Mouse (Mus musculus): ENCODE data around the gene Actr2.
"Not testable (repeated sequence)": the region's sequence is repeated elsewhere in the genome, so short reads cannot be mapped to it uniquely, and the experiment has no call there.

- not testable (repeated sequence) for TF ChIP-seq POLR2A (IDR thresholded peaks at IDR 0.05; ENCODE audit: borderline replicate concordance, low read depth, low read length); CTCF (IDR thresholded peaks at IDR 0.05; ENCODE audit: low read depth, low read length)
Measured at GRCm38 (mm10) chr11:20064086-20064485, 48.6 kb downstream of the Actr2 start.
